Mouse (Mus musculus) adrenal gland, adult 2 months (tissue): ENCODE results near the gene Sec14l2. TPM values are rescaled to one million over a fixed set of nuclear protein-coding genes. Genes with fewer than 3 reads are reported as not detected.
"Not testable (repeated sequence)": the region's sequence is repeated elsewhere in the genome, so short reads cannot be mapped to it uniquely, and the experiment has no call there.

ENCODE experiments used
- DNase-seq: peaks from one replicate; pipeline ENCODE4 v3.0.0; 2021
- polyA plus RNA-seq: library from polyadenylated mRNA; depleted of rRNA; stranded (reverse); fragments of >200 nt; gene quantifications from 2 replicates; pipeline ENCODE4 v1.2.3, GENCODE M21; 2012
- total RNA-seq, 2 experiments: library from RNA; stranded (reverse); gene quantifications; 2 replicates each; pipeline ENCODE4 v1.2.3; 2021

Gene Sec14l2
- total and polyA plus RNA-seq, 3 experiments, result 0.71 to 2.2 (median 1.8) TPM

GRCm38 (mm10) chr11:4133450-4133849 is 10.2 kb upstream of the Sec14l2 start:
- no peak for DNase-seq

- DNase-seq, result not testable (repeated sequence)
These were observed 5.2 kb upstream of the Sec14l2 start for GRCm38 (mm10) chr11:4128461-4128860.

GRCm38 (mm10) chr11:4127059-4127458 is 3.8 kb upstream of the Sec14l2 start:
- no peak for DNase-seq

GRCm38 (mm10) chr11:4123922-4124321 is 707 bp upstream of the Sec14l2 start:
- peak; percentile 28 for DNase-seq

- no peak for DNase-seq
These were observed 989 bp downstream of the Sec14l2 start for GRCm38 (mm10) chr11:4122226-4122625.

- DNase-seq, result no peak
These were observed 1.5 kb downstream of the Sec14l2 start for GRCm38 (mm10) chr11:4121691-4122090.

- no peak for DNase-seq
These were observed 3.6 kb downstream of the Sec14l2 start for GRCm38 (mm10) chr11:4119635-4120034.

GRCm38 (mm10) chr11:4118081-4118921 is 4.9 kb downstream of the Sec14l2 start:
- DNase-seq, result peak; percentile 74

- DNase-seq, result no peak
These were observed 5.7 kb downstream of the Sec14l2 start for GRCm38 (mm10) chr11:4117372-4118071.

GRCm38 (mm10) chr11:4116458-4117141 is 6.6 kb downstream of the Sec14l2 start:
- no peak for DNase-seq

GRCm38 (mm10) chr11:4115407-4115806 is 7.8 kb downstream of the Sec14l2 start:
- DNase-seq, result no peak

- DNase-seq, result not testable (repeated sequence)
These were observed 8.7 kb downstream of the Sec14l2 start for GRCm38 (mm10) chr11:4114541-4114940.

GRCm38 (mm10) chr11:4113970-4114369 is 9.2 kb downstream of the Sec14l2 start:
- DNase-seq, result no peak

- DNase-seq, result no peak
These were observed 9.7 kb downstream of the Sec14l2 start for GRCm38 (mm10) chr11:4113496-4113895.

GRCm38 (mm10) chr11:4112861-4113260 is 10.4 kb downstream of the Sec14l2 start:
- no peak for DNase-seq

GRCm38 (mm10) chr11:4112033-4112432 is 11.2 kb downstream of the Sec14l2 start:
- DNase-seq, result no peak

GRCm38 (mm10) chr11:4108691-4109090 is 14.5 kb downstream of the Sec14l2 start:
- DNase-seq, result no peak

- not testable (repeated sequence) for DNase-seq
These were observed 15.3 kb downstream of the Sec14l2 start for GRCm38 (mm10) chr11:4107901-4108300.

GRCm38 (mm10) chr11:4105444-4105843 is 17.8 kb downstream of the Sec14l2 start:
- no peak for DNase-seq

- DNase-seq, result no peak
These were observed 18.2 kb downstream of the Sec14l2 start for GRCm38 (mm10) chr11:4104989-4105388.

- no peak for DNase-seq
These were observed 19.7 kb downstream of the Sec14l2 start for GRCm38 (mm10) chr11:4103522-4103921.

GRCm38 (mm10) chr11:4101851-4102250 is 21.4 kb downstream of the Sec14l2 start:
- no peak for DNase-seq

GRCm38 (mm10) chr11:4099447-4099846 is 23.8 kb downstream of the Sec14l2 start:
- DNase-seq, result no peak
